Mouse (Mus musculus) urinary bladder, postnatal 25 days (tissue): ENCODE measurements at regions not wholly inside any gene's neighbourhood (a gene's known extent, or its start where the extent isn't known, plus 50 kb on each side); places are given as distances from the start of the nearest gene placed in this dataset.

Source experiments
- DNase-seq: peaks from one replicate; pipeline ENCODE4 v3.0.0; 2022; ENCODE audit warnings: low spot score

DNA sequence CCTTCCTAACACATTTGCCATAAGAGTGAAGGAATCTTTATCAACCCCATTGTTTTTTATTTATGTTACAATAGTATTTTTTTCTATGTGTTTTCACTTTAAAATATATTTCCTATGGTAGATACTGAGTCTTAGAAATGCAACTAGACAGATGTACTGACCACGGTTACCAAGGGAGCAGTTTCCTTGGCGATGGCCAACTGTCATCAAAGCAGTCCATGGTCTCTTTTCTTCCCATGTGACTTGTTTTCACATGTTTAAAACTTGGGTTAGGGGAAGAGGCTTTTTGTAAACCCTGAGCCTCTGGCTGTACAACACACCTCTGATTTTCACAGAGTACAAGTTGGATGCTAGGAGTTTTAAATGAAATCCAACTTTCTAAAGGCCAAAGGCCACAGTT is 411.9 kb upstream of the Gm765 start:
- DNase-seq, result no peak

GRCm38 (mm10) chr6:98748618-98749017 is 406.1 kb upstream of the Gm765 start:
- DNase-seq, result no peak

DNA sequence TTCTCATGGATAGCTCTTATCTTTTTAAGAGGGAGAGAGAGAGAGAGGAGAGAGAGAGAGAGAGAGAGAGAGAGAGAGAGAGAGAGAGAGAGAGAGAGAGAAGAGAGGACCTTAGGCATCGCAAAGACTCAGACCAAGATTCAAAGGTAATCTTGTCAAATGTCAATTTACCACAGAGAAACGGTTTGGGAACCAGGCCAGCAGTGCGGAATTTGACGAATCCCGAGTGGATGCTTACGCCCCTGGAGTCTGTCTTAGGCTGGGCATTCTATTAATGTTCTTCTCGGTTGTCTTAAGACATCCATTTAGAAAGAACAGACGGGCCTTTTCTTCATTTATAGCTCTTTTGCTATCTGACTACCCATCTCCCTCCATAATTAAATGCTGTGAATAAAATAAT is 404.4 kb upstream of the Gm765 start:
- DNase-seq, result no peak

GRCm38 (mm10) chr6:98740447-98740846 is 397.9 kb upstream of the Gm765 start:
- DNase-seq, result no peak

- no peak for DNase-seq
Observed at GRCm38 (mm10) chr6:98731010-98731530, 388.5 kb upstream of the Gm765 start.

GRCm38 (mm10) chr6:98726605-98727144 is 384.1 kb upstream of the Gm765 start:
- no peak for DNase-seq

GRCm38 (mm10) chr6:98704887-98705622 is 362.5 kb upstream of the Gm765 start:
- DNase-seq, result no peak

GRCm38 (mm10) chr6:98697571-98697970 is 355.0 kb upstream of the Gm765 start:
- no peak for DNase-seq

GRCm38 (mm10) chr6:98693411-98693810 is 350.9 kb upstream of the Gm765 start:
- DNase-seq, result no peak

- DNase-seq, result no peak
Observed at GRCm38 (mm10) chr6:98690133-98690532, 347.6 kb upstream of the Gm765 start.

DNA sequence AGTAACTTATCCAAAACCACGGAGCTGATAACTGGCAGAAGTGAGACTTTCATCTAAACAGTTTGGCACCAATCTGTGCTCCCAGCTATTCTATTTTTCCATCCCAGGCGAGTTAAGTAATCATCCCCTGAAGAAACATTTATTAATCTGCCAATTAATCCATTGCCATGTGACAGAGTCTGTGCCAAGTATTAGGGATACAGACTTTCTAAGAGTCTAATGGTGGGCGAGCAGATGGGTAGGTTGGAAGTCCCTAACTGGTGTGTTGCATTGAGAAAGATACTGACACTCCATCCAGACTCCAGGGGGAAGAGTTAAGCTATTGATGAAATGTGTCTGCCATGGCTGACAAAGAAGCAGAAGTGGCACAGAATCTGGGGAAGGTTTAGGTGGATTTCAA is 346.8 kb upstream of the Gm765 start:
- DNase-seq, result no peak

DNA sequence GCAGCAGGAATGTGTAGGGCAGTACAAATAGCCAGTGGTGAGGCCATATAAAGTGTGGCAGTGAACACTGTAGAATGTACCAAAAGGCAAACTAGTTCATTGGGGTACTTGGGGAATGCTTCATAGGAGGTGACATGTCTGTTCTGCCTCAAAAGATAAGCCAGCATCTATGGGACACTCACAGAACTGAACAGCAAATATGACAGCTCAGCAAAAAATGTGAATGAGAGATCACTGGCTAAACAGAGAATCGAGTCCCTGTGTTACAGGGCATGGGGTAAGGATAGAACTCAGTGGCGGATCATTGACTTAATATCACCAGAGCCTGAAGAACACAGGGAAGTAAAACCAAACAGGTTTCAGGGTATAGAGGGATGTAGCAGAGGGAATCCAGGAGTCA is 346.1 kb upstream of the Gm765 start:
- no peak for DNase-seq

GRCm38 (mm10) chr6:98666388-98666989 is 323.9 kb upstream of the Gm765 start:
- no peak for DNase-seq

GRCm38 (mm10) chr6:98651827-98652226 is 309.3 kb upstream of the Gm765 start:
- DNase-seq, result no peak

- no peak for DNase-seq
Observed at GRCm38 (mm10) chr6:98651315-98651714, 308.8 kb upstream of the Gm765 start.

DNA sequence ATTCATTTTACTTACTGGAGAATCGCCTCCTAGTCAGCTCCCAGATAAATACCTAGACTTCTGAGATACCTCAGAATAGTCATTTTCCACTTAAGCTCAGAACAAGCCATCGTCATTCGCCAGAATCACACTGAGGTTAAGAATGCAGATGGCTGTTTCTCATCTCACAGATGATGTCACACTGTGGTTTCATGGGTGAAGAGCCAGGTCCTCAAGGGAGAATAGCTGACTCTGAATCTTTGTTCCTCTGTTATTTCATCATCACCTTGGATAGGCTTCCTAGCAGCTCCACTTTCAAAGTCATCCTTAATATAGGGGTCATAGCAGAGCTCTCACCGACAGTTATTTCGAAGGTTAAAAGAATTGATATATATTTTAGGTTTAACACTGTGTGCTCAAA is 297.8 kb upstream of the Gm765 start:
- DNase-seq, result no peak

GRCm38 (mm10) chr6:98635816-98636215 is 293.3 kb upstream of the Gm765 start:
- no peak for DNase-seq

- DNase-seq, result no peak
Observed at GRCm38 (mm10) chr6:98632278-98633063, 289.9 kb upstream of the Gm765 start.

GRCm38 (mm10) chr6:98631269-98631668 is 288.7 kb upstream of the Gm765 start:
- DNase-seq, result no peak

DNA sequence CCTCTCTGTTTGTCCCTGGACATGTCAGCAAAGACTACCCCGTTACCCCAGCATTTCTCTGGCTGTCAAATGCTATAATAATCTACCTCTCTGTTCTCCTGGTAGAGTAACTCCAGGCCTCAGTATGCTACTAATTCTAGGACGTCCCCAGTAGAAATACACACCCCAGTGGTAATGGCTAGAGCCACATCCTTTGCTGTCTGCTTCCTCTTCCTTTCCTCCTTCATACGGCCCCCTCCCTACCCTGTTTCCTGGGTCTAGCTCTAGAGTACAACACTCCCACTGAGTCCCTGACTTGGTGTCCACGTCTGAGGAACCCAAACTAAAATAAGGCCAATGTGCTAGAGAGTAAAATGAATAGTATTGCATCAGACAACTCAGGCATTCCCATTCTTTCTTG is 287.1 kb upstream of the Gm765 start:
- no peak for DNase-seq

DNA sequence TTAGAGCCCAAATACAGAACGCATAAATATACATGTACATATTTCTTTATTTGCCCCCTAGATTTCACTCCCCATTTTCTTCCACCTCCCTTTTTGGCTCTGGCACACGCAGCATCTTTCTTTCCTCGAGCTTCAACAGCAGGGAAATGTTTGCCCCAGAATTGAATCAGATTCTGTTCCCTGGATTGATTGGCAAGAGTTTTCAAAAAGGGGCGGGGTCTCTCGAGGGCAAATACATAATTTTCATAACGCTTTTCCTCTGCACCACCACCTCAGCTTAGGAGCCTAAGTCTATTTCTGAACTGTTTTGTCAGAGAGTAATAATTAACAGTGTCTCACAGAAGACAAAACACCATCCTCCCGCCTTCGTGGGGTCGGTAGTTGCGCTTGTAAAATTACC is 283.9 kb upstream of the Gm765 start:
- DNase-seq, result no peak

- DNase-seq, result no peak
Observed at GRCm38 (mm10) chr6:98620886-98621285, 278.3 kb upstream of the Gm765 start.

DNA sequence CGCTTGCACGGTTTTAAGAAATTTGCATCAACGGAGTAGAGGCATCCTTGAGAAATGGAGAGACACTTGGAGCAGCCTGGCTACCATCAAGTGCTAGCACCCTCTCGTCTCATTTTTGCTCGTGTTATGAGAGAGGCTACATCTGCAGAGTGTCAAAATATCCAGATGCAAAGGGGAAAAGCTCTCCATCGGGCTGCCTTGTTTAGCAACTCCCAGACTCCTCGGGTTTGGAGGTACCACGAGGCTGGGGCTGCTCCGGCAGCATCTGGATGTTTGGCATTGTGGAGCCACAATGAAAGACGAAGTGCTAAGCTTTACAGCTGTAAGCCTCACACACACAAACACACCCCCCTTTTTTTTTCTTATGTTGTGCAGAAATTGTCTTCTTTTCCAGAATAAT is 270.5 kb upstream of the Gm765 start:
- DNase-seq, result no peak
